Mouse (Mus musculus): ENCODE results near the gene Slc48a1. TPM values are rescaled to one million over a fixed set of nuclear protein-coding genes. Genes with fewer than 3 reads are reported as not detected.
A peak's percentile ranks its signal among the peaks of the same experiment; 100 is the strongest.

Slc48a1 gene
- polyA plus RNA-seq, 1 experiment = 52.7 TPM

DNA sequence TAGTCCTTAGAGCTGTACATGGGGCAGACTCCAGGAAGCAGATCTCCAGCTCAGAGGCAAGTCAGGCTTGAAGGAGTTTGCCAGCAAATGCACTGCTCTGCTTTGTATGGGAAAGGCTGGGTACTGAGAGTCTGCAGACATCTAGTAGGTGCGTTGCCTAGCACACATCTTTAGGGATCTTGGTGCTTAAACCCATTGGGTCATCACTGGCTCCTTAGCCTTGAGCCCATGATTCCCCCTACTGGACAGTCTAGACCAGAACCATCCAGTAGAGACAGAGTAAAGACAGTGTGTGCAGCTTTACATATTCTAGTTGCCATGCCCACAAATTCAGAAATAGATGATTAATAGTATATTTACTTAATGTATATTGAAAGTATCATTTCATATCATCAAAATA lies 62.5 kb downstream of the Slc48a1 start:
- no peak overlapping the region for H3K4me3 ChIP-seq
- H3K27me3 ChIP-seq (ENCODE audit: control insufficient read depth, insufficient read depth, insufficient read length) = no peaks in the 10 kb centered on the region
- no peak for TF ChIP-seq POLR2A (IDR thresholded peaks at IDR 0.05; ENCODE audit: insufficient read length, low read depth)
- TF ChIP-seq E2F4 (IDR thresholded peaks at IDR 0.05; ENCODE audit: insufficient read depth) = no peak
- TF ChIP-seq USF1 (IDR thresholded peaks at IDR 0.05; ENCODE audit: low read depth) = no peak
- no peak for TF ChIP-seq REST (IDR thresholded peaks at IDR 0.05; ENCODE audit: insufficient read depth, insufficient read length)
- no peak for TF ChIP-seq TCF12 (IDR thresholded peaks at IDR 0.05; ENCODE audit: insufficient read depth, poor library complexity, severe bottlenecking)
- no peak for TF ChIP-seq MYOD1 (IDR thresholded peaks at IDR 0.05; ENCODE audit: control insufficient read depth in 1 of 3, insufficient read length in 2 of 3, low read depth in 2 of 3)
- no peak for TF ChIP-seq MAX (IDR thresholded peaks at IDR 0.05; ENCODE audit: low read depth)
- TF ChIP-seq SRF (IDR thresholded peaks at IDR 0.05; ENCODE audit: control insufficient read depth, insufficient read length, low read depth) = no peak
- TF ChIP-seq POLR2AphosphoS2 (IDR thresholded peaks at IDR 0.05; ENCODE audit: insufficient read length, low read depth) = no peak
- no peaks in the 10 kb centered on the region for H3K79me2 ChIP-seq (ENCODE audit: control insufficient read depth, insufficient read depth)
- no peaks in the 10 kb centered on the region for H3K36me3 ChIP-seq (ENCODE audit: control insufficient read depth, insufficient read depth)
- no peak overlapping the region for H3ac ChIP-seq (ENCODE audit: control insufficient read depth, insufficient read length)
- peak overlapping the region; percentile 57 for H3K4me2 ChIP-seq (ENCODE audit: low read depth)

DNA sequence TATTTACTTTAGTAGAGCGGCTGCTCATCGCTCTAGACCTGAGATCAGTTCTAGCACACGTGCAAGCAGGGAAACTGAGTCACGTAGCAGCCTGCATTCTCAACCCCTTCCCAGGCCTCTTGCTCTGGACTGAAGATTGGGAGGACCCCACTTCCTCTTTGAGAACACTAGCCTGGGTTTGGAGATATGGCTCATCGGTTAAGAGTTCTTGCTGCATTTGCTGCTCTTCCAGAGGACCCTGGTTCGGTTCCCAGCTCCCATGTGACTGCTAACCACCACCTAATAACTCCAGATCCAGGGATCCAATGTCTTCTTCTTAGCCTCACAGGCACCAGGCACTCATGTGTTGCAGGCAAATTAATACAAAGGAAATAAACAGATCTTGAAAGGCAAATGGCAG lies 63.1 kb downstream of the Slc48a1 start:
- Histone ChIP-seq H3ac (ENCODE audit: control insufficient read depth, insufficient read length) (no peak overlapping the region), H3K27me3 (ENCODE audit: control insufficient read depth, insufficient read depth, insufficient read length) (no peaks in the 10 kb centered on the region), H3K4me3 (no peak overlapping the region), H3K4me2 (ENCODE audit: low read depth) (no peak overlapping the region), H3K36me3 (ENCODE audit: control insufficient read depth, insufficient read depth) (no peaks in the 10 kb centered on the region), H3K79me2 (ENCODE audit: control insufficient read depth, insufficient read depth) (no peaks in the 10 kb centered on the region)
- TF ChIP-seq TCF3 (IDR thresholded peaks at IDR 0.05; ENCODE audit: insufficient read length, low read depth) (no peak), TCF12 (IDR thresholded peaks at IDR 0.05; ENCODE audit: insufficient read depth, poor library complexity, severe bottlenecking) (no peak), USF1 (IDR thresholded peaks at IDR 0.05; ENCODE audit: low read depth) (no peak), SRF (IDR thresholded peaks at IDR 0.05; ENCODE audit: control insufficient read depth, insufficient read length, low read depth) (no peak), POLR2A (IDR thresholded peaks at IDR 0.05; ENCODE audit: insufficient read length, low read depth) (no peak), POLR2AphosphoS2 (IDR thresholded peaks at IDR 0.05; ENCODE audit: insufficient read length, low read depth) (no peak), MYOD1 (IDR thresholded peaks at IDR 0.05; ENCODE audit: control insufficient read depth in 1 of 3, insufficient read length in 2 of 3, low read depth in 2 of 3) (no peak), E2F4 (IDR thresholded peaks at IDR 0.05; ENCODE audit: insufficient read depth) (no peak), CEBPB (IDR thresholded peaks at IDR 0.05; ENCODE audit: insufficient read depth, poor library complexity, severe bottlenecking) (no peak), MAX (IDR thresholded peaks at IDR 0.05; ENCODE audit: low read depth) (no peak), REST (IDR thresholded peaks at IDR 0.05; ENCODE audit: insufficient read depth, insufficient read length) (no peak), MYOG (IDR thresholded peaks at IDR 0.05; ENCODE audit: control insufficient read depth in 1 of 3, insufficient read depth in 1 of 3, insufficient read length in 2 of 3, low read depth in 2 of 3) (no peak)

DNA sequence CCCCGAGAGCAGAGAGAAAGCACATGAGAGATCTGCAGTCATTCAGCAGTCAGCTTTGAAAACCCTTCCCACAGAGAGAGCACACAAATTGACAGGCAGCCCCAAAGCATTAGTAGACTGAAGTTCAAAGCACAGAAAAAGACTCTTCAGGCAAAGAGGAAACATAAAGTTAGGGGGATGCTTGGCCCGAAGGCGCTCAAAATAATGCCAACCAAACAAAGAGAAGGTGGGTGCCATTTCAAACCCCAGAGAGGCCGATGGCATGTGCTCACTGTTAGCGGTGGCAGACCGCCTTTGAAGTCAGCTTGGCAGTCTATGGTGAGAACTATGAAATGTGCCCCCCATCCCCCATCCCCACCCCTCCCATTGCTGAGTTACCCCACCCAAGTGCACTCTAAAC lies 63.7 kb downstream of the Slc48a1 start:
- no peaks in the 10 kb centered on the region for H3K27me3 ChIP-seq (ENCODE audit: control insufficient read depth, insufficient read depth, insufficient read length)
- no peak overlapping the region for H3K4me3 ChIP-seq
- H3K36me3 ChIP-seq (ENCODE audit: control insufficient read depth, insufficient read depth) = no peaks in the 10 kb centered on the region
- no peak overlapping the region for H3K4me2 ChIP-seq (ENCODE audit: low read depth)
- no peaks in the 10 kb centered on the region for H3K79me2 ChIP-seq (ENCODE audit: control insufficient read depth, insufficient read depth)
- no peak overlapping the region for H3ac ChIP-seq (ENCODE audit: control insufficient read depth, insufficient read length)
- TF ChIP-seq MYOD1 (IDR thresholded peaks at IDR 0.05; ENCODE audit: control insufficient read depth in 1 of 3, insufficient read length in 2 of 3, low read depth in 2 of 3) (no peak), MAX (IDR thresholded peaks at IDR 0.05; ENCODE audit: low read depth) (no peak), USF1 (IDR thresholded peaks at IDR 0.05; ENCODE audit: low read depth) (no peak), MYOG (IDR thresholded peaks at IDR 0.05; ENCODE audit: control insufficient read depth in 1 of 3, insufficient read depth in 1 of 3, insufficient read length in 2 of 3, low read depth in 2 of 3) (no peak), E2F4 (IDR thresholded peaks at IDR 0.05; ENCODE audit: insufficient read depth) (no peak), CEBPB (IDR thresholded peaks at IDR 0.05; ENCODE audit: insufficient read depth, poor library complexity, severe bottlenecking) (no peak), REST (IDR thresholded peaks at IDR 0.05; ENCODE audit: insufficient read depth, insufficient read length) (no peak), SRF (IDR thresholded peaks at IDR 0.05; ENCODE audit: control insufficient read depth, insufficient read length, low read depth) (no peak), POLR2AphosphoS2 (IDR thresholded peaks at IDR 0.05; ENCODE audit: insufficient read length, low read depth) (no peak)

Other genes with a start within 250 kb of the Slc48a1 start
- 11.7 TPM for gene Rpap3, start 72.7 kb upstream of the Slc48a1 start, polyA plus RNA-seq (2012; fragmentation: generic; extraction: Trizol)
- gene Endou, start 47.2 kb upstream of the Slc48a1 start, polyA plus RNA-seq (2012; fragmentation: generic; extraction: Trizol) = 0.01 TPM
- 1.2 TPM for gene Rapgef3, start 10.5 kb upstream of the Slc48a1 start, polyA plus RNA-seq (2012; fragmentation: generic; extraction: Trizol)
- gene Hdac7, start 66.0 kb downstream of the Slc48a1 start, polyA plus RNA-seq (2012; fragmentation: generic; extraction: Trizol) = 17.4 TPM
- gene Vdr, start 132.1 kb downstream of the Slc48a1 start, polyA plus RNA-seq (2012; fragmentation: generic; extraction: Trizol) = 9.8 TPM
- 11.5 TPM for gene Tmem106c, start 185.7 kb downstream of the Slc48a1 start, polyA plus RNA-seq (2012; fragmentation: generic; extraction: Trizol)
- gene Col2a1, start 226.2 kb downstream of the Slc48a1 start, polyA plus RNA-seq (2012; fragmentation: generic; extraction: Trizol) = 0.01 TPM

All from myocyte (in vitro differentiated cells).